Mouse (Mus musculus) thymus, adult 18-20 months (tissue): Measurements from ENCODE around the gene C730034F03Rik.

ENCODE experiments used
- DNase-seq, 2 experiments: peaks; one replicate each; pipeline ENCODE4 v3.0.0; 2022; ENCODE audit warnings: mixed read lengths in 2 of 2

The C730034F03Rik gene

DNA sequence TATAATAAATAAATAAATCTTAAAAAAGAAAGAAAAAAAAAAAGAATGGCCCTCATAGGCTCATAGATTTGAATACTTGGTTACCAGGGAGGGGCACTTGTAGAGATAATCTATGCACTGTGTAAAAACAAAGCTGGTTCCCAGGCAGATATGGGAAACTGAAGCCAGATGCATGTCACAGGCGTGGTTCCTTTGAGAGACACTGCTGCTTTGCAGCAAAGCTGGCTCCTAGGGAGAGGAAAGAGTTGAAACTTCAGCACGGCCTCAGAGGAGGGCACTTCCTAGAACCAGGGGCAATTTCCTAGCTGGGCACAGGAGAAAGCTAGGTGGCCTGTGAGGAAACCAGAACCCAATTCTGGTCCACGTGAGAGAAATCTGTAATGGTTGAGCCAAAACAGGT, 4.7 kb downstream of the C730034F03Rik start:
- no peak for DNase-seq

DNA sequence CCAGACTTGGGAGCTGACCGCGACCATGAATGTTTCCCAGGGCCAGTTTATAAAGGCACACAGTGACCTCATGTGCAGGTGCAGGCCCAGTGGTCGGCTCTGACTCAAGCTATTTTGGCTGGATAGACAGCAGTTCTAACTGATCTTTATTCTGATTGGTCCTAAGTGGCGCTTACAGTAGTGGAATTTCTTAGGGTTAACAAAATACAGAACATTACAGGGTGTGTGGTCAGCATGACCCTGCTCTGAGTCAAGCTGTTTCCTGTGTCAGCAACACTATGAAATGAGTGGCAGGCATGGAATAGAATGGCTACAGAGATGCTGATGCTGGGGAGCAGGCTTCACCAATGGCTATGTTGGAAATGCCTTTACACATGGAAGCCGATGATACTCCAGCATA, 6.5 kb downstream of the C730034F03Rik start:
- no peak for DNase-seq

DNA sequence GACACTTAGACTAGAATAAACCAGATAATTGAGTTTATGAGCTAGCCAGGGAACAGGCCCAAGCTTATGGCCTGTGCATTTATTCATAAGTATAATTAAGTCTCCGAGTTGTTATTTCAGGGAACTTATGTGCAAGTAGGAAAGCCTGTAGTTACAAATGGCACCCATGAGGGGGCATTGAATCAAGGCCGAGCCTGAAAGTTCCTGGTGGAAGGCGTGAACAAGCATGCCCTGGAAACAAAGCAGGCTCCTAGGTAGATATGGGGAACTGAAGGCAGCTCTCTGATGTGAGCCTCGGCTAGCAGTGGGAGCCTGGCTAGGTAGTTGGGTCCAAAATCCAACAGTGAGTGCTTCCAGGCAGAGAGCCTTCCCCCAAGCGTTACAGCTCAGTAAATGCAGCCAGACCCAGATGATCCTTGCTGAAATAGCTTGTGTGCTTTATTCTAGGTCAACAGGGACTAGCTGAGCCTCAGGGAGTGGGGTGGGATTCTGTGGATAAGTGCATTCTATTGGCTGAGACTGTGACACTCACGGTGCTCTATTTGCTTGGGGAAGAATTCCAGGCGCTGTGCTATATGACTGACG, 13.2 kb downstream of the C730034F03Rik start:
- no peak for DNase-seq

DNA sequence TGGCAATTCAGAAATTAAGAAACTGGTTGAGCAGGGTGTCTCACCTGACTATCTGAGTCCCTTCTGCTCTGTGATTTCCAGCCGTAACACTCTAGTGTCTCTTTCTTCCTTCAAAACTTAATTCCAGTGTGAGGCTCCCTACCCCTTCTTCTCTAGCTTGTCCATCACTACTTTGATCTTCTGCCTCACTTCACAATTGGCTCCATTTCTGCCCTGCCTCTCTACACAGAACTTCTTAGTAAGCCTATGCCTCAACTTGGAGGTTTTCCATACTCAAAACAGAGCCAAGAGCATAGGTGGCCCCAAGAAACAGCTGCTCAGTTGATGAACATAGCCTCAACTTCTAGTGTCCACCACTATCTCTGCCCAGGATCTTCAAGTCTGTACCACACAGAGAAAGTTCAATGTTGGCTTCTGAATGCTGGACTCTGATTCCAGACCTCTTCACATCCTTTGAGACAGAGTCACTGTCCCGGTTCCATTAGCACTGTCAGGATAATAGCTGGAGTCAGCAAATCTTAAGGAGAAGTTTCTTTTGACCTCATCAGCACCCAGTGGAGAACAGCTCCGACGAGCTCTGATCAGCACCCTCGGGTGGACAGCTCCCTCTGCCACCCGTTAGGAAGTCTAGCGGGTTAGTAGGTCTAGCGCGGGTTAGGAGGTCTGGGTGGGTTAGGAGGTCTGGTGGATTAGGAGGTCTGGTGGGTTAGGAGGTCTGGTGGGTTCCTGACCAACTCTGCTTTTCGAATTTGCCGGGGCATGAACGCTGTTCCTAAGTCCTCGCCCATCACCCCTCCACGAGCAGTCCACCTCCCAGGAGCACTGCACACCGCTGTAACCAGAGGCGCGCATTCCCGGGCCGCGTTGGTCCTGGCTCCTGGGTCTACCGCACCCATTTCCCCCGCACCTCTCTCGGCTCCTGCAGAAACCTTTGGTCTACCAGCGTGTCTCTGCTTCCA, 23.8 kb downstream of the C730034F03Rik start:
- no peak for DNase-seq

DNA sequence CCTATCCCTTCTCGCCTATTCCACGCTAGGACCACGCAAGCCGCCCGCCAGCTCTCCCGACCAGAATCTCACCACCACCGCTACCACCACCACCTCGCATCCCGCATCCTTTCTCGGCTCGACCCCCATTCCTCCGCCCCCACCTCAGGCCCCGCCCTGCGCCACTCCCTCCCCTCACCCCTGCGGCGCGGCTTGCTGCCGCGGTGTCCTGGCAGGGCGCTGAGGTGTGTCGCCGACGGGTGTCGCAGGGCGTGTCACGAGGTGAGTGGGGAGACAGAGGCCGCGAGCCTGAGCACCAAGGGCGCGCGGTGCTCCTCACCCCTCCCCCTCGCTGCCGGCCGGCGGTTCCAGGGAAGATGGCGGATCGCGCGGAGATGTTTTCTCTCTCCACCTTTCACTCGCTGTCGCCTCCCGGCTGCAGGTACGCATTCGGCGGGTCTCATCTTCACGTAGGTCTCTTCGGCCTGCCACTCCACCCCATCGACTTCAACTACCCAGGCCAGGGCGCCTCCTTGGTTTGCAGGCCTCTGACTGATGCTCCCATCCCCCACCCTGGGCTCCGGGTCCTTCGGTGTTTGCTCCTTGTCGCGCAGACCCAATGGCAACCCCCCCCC, 24.6 kb downstream of the C730034F03Rik start, which contains the start of gene Mapk8ip2:
Gene Mapk8ip2, plus strand, starts transcription at position 49 of the 614 bp plus-strand sequence.
- no peak for DNase-seq

DNA sequence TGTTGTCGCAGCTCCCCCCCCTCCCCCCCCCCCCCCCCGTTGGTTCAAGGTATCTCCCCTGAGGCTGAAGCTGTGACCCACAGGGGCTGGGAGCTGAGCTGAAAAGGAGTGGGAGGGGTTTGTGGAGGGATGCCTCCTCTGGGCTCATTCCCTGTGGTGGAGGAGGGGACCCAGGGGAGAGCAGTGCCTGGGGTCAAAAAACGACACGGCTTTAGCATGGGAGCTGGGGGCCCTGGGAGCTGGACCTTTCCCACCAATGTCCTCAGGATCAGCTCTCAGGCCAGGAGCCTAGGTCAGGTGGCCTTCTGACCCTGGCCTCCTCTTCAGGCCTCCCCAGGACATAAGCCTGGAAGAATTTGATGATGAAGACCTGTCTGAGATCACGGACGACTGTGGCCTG, 25.5 kb downstream of the C730034F03Rik start:
- DNase-seq = no peak

DNA sequence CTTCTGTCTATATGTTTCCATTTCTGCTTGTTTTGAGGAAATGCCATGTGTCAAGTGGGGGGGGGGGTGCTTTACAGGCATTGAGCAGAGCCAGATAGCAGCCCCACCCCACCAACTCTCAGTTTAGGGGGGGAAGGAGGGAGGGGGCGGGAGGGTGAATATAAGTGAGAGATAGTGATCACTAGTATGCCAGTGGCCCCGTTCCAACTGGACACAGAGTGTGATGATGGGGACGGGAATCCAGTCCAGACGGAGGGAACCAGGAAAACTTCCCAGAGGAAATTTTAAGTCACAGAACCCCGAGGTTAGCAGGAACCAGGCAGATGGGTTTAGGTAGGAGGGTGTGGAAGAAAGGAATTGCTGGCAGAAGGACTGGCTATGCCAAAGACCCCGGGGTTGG, 26.3 kb downstream of the C730034F03Rik start:
- no peak for DNase-seq

DNA sequence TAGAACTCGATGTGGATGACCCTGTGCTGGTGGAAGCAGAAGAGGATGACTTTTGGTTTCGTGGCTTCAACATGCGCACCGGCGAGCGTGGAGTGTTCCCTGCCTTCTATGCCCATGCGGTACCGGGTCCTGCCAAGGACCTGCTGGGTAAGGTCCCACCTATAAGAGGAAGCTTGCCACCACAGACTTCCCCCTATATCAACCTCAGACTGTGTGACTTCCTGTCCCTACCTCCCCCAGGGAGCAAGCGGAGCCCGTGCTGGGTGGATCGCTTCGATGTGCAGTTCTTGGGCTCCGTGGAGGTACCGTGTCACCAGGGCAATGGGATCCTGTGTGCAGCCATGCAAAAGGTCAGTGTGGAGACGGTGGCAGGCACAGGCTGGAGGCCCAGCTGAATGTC, 29.6 kb downstream of the C730034F03Rik start:
- no peak for DNase-seq

DNA sequence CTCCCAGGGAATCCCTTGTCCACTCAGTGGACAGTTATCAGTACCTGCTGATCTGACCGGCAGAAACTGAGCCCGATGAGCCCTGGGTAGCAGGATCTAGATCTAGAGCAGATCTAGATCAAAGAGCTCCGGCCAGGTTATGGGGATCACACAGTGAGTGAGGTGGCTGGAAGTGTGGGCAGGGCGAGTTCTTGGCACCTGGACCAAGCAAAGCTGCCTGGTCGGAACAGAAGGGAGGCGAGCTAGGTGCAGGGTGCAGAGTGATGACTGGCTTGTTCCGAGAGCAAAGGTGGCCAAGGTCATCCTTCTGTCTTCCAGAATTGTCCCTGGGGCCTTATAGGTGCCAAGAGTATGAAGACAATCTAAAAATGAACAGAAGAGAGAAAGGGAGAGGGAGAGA, 30.4 kb downstream of the C730034F03Rik start:
- no peak for DNase-seq

DNA sequence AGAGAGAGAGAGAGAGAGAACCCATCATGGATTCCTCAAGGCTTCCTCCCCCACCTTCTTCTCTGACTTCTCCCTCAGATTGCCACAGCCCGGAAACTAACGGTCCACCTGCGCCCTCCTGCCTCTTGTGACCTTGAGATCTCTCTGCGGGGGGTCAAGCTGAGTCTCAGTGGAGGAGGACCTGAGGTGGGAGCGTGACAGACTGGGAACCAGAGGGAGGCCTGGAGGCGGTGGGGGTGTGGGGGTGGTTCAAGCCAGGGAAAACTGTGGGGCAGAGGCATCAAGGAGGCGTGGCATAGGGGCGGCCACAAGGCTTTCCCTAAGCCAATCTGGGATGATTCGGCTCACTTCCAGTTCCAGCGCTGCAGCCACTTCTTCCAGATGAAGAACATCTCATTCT, 30.9 kb downstream of the C730034F03Rik start:
- DNase-seq = no peak

DNA sequence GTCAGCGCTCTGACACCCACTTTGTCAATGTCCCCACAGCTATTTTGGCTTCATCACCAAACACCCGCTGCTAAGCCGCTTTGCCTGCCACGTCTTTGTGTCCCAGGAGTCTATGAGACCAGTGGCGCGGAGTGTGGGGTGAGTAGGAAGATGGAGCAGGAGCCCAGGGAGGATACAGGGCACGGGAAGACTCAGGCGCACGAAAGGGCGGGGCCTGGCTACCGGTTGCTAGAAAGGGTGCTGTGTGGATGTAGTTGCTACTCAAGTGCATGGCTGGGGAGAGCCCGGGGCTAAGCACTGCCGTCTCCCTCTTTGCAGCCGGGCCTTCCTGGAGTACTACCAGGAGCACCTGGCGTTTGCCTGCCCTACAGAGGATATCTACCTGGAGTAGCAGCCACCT, 31.9 kb downstream of the C730034F03Rik start:
- no peak for DNase-seq

DNA sequence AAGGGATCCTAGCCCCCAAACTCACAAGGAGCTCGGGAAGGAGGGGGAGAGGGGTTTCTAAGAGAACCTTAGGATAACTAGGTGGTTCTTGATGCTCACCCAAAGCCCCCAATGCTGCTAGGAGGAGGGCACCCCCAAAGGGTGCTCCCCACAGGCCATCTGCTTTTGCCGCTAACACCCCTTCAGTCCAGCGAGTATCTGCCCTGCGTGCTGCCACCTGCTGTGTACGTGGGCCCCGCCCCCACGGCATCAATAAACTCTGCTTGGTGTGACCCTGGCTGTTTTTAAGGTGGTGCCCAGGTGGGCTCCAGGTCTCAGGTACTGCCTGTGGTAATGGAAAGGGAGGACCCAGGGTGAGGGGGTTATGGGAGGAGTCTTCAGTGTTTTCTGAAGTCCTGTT, 32.8 kb downstream of the C730034F03Rik start:
- no peak for DNase-seq

DNA sequence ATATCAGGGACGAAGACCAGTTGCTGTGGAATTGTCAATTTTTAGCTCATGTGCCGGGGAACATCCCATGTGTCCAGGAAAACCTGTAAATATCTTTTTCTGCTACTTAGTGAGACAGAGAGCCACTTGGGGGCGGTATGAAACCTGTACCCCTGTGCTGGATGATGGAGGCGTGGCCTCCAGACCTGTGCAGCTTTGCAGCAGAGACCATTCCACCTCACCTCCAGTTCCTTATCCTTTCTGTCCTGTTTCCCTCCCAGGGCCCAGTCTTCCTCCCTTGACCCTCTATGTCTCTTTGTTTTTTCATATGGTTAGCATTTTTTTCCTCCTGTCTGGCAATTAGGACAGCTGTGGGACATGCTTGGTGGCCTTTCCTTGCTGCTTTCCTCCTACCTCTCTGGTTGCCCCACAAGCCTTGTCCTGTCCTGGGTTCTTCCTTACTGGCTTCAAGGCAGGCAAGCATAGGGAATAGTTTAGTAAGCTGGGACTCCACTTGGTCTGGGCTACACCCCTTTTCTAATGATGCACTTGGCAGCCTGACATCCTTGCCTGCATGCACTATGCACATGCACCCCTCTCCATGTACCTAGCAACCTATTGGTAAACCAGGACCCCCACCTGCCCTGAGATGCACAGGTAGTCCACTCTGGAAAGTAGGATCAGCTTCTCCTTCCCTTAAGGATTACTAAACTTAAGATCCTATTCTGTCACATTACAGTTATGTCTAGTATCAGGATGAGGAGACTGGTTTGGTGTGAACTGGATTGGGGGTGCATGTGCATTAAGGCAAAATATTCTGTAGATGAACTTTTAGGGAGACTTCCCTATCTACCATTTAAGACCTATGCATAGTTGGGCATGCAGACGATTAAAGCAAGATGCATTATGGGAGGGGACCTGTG, 34.2 kb downstream of the C730034F03Rik start:
- no peak for DNase-seq

DNA sequence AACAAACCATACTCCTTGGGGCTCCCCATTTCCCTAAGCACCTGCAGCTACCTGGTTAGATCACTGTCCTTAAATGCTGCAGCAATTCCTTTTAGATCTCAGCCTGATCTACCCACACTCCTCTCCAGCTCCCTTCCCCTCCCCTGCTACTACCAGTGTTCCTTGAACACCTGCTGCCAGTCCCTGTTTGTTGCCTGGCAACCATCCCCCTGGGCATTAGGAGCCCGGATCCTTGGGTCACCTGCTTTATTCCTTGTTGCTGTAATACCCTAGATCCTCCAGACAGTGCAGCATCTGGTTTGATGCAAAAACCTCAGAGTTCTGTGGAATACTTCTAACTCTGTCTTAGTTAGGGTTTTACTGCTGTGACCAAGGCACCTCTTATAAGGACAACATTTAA, 35.7 kb downstream of the C730034F03Rik start:
- DNase-seq = no peak

DNA sequence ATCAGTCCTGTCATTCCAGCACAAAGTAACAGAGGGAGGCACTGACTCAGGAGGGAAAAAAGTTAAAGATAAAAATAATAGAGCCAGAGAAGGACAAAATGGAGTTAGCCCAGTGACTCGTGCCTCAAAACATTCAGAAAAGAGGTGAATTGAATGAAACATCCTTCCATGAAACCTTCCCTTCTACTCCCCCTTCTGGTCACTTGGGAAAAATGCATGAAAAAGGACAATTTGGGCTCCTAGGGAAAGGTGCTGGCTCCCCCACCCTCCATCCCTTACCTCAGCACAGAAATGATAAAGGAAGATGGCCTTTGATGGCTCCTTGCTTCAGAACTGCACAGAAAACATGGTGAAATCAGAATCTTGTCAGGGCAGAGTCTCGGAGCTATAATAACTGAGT, 39.2 kb downstream of the C730034F03Rik start:
- no peak for DNase-seq

DNA sequence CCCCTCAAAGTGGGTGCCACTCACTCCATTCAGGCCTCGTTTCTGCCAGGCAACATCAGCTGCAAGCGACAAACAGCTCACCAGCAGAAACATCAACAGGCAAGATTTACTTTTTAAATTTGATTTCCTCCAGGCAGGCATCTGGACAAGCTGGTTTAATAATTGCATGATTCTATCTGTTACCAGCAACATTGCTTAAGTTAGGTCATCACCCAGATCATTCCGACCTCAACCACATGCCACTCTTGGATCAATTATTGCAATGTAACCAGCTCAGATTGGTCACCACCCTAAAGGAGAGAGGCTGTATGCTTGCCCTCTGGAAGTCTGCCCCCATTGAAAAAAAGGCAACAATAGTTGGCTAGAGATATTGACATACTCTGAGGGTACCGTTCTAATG, 42.1 kb downstream of the C730034F03Rik start:
- DNase-seq = no peak

DNA sequence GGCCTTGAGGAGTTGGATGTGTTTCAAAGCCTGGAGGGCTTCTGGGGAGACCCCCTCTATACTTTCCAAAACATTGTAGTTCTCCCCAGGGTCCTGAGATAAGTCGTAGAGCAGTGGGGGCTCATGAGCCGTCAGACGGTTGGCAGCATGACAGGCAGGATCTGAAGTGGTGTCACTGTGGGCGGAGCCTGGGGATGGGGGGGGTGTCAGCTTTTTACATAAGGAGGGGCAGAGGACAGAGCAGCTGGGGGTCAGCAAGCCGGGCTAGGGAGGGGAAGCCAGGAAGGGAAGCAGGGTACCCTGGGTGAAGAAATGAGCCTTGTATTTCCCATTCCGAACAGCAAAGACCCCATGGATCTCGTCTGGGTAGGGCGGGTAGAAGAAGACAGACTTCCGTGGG, 44.0 kb downstream of the C730034F03Rik start:
- no peak for DNase-seq

DNA sequence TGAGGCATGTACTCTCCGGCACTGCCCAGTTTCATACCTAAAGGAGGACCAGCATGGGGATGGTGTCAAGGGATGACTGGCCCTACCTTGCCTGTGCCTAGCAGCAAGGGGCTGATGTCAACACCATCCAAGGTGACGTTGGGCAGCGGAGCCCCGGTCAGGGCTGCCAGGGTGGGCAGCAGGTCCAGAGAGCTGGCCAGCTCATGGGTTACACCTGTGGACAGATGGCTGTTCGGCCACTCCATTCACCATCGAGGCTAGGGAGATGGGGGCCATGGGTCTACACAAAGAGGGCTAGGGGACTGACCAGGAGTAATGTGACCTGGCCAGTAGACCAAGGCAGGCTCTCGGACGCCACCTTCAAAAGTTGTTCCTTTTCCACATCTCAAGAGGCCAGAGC, 44.5 kb downstream of the C730034F03Rik start:
- no peak for DNase-seq

DNA sequence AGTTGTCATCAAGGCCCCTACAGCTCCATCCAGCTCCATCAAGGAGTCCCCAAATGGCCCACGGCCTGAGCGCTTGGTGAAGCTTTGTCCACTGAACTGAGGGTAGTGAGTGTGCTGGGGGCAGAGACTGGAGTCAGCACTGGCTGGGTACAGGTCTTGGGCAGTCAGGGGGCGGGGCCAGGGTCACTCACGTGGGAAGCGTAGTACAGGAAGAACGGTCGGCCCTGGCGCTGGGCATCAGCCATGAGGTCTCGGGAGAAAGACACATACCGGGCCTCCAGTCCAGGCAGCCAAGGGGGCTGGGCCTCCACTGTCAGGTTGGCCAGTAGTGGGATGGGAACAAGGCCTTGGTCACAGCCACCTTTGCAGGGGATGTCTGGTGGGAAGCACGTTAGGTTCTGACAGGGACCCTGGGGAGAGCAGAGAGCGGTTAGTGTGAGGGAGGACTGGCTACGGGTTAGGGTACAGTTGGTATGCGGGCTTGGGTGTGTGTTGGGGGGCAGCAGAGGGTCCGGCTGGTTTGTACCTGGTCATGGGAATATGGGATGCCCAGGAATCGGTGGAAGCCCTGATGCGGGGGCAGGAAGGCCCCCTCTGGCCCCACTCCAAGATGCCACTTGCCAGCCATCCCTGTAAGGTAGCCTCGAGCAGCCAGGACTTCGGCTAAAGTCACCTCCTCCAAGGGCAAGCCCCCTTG, 45.4 kb downstream of the C730034F03Rik start:
- no peak for DNase-seq

DNA sequence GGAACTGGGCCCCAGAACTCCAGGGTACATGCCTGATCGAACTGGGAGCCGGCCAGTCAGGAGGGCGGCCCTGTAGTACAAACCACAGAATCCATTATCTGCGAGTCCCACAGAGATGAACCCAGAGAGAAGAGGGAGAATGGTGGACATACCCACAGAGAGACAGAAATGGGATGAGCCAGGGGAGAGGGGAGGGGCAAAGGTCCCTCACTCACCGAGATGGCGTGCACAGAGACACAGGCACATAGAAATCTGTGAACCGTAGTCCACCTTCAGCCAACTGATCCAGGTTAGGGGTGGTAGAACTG, 45.9 kb downstream of the C730034F03Rik start:
- DNase-seq = no peak

DNA sequence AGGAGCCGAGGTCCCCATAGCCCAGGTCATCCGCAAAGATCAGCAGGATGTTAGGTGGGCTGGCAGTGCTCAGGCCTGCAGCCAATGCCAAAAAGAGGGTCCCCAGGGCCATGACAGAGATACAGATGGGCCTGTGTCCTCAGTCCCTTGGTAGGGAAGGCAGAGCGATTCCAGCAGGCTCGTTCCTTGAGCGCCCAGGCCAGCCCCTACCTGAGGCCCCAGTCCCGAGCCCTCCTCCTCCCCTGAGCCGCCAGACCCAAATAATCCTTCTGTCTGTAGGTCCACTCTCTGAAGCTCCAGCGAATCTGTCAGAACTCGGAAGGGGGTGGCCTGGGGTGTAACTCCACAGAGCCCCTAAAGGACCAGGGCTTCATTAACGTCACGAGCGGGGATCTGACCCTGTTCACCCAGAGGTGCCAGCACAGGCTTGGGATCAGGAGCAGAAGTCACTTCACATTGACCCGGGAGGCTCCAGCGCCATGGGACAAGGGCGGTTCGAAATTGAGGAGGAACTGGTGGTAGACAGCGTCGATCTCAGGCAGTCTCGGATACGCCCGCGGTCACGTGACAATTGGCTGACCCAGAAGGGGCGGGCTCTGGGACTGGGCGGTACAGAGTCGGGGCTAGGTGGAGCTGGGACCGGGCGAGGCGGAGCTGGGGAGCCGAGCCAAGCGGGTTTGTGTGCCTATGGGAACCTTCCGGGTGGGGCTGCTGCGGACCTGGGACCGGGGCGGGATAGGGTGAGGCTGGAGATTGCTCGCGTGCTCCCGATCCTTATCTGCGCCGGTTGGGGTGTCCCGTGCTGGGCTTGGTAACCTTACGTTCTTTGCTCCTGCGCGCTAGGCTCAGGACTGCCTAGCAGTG, 46.5 kb downstream of the C730034F03Rik start:
- DNase-seq = peak; percentile 90 to 92
